Mouse (Mus musculus) erythroblast, embryonic 14.5 days (primary cell): ENCODE data around the gene Jade2.

Experiments
- GATA1 ChIP-seq: IDR thresholded peaks from 2 replicates; pipeline ENCODE4 v1.6.1; 2012; ENCODE audit warnings: low read length, inconsistent platforms, mixed read lengths
- TAL1 ChIP-seq: IDR thresholded peaks from 3 replicates; pipeline ENCODE4 v1.6.1; 2012; ENCODE audit warnings: low read length, inconsistent platforms, mixed read lengths

DNA sequence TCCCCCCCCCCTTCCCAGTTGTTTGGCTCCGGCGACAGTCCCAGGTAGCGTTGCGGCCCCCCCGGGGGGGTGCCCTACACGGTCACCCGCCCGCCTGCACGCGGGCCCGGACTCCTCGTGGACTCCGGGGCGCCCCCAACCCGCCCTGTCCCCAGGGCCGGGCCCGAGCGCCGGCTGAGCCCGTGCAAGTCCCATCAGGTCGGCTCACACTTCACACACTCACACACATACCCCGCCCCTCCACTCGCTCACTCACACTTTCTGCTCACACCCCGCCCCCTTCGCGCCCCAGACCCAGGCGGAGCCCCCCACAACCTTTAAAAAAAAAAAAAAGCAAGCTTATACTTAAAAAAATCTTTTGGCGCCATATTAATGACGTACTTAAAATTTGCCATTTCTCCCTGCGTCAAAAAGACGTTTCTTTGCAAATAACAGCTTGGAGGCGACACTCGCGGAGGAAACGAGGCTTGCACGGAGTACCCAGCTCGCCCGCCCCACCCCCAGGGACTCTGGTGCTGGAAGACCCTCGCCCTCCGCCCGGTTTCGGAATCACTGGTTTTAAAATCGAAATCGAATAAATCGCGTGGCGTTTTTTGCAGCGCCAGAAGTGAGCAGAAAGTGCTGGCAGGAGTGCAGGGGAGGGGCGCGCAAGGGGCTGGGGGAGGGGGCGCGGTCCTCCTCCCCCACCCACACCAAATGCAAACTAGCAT is 520 bp upstream of the Jade2 start:
- TF ChIP-seq TAL1: no peak
- TF ChIP-seq GATA1: no peak
